Mouse (Mus musculus) erythroblast, embryonic 14.5 days (primary cell): ENCODE data around the gene Serpina1e.

Experiments used
- GATA1 ChIP-seq: IDR thresholded peaks from 2 replicates; pipeline ENCODE4 v1.6.1; 2012; ENCODE audit warnings: low read length, inconsistent platforms, mixed read lengths
- TAL1 ChIP-seq: IDR thresholded peaks from 3 replicates; pipeline ENCODE4 v1.6.1; 2012; ENCODE audit warnings: low read length, inconsistent platforms, mixed read lengths

DNA sequence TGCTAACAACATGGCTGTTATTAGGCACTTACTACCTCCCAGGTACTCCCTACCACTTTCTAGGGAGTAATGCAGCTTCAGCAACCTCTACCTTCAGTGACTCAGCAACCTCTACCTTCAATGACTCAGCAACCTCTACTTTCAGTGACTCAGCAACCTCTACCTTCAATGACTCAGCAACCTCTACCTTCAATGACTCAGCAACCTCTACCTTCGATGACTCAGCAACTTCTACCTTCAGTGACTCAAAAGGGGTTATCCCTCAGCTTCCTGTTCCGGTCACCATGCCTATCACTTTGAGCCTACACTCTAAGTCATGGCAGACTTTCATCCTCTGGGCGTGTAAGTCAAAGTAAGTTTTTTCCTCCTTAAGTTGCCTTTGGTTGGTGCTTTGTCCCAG is 41.8 kb upstream of the Serpina1e start:
- no peak for TF ChIP-seq GATA1
- no peak for TF ChIP-seq TAL1
